Mouse (Mus musculus) layer of hippocampus, adult 2 months (tissue): ENCODE results near the gene Krtap21-1. TPM values are rescaled to one million over a fixed set of nuclear protein-coding genes. Genes with fewer than 3 reads are reported as not detected.

Experiments used
- DNase-seq, 2 experiments: peaks; one replicate each; pipeline ENCODE4 v3.0.0; 2022; ENCODE audit warnings: low spot score in 2 of 2
- H3K27ac ChIP-seq: fragments of 200-600 bp; 2 replicates; pipeline ENCODE4 v1.8.1; 2022
- H3K4me3 ChIP-seq: fragments of 200-600 bp; 2 replicates; pipeline ENCODE4 v1.8.1; 2022; ENCODE audit warnings: mild to moderate bottlenecking
- CTCF ChIP-seq: fragments of 200-600 bp; conservative IDR thresholded peaks from 2 replicates; pipeline ENCODE4 v1.8.1; 2022; ENCODE audit warnings: antibody characterized with exemption, mild to moderate bottlenecking, moderate library complexity
- long read RNA-seq, 2 experiments: library from polyadenylated mRNA; stranded (forward); transcript quantifications; one replicate each; pipeline ENCODE4 v2.0.0; 2021; ENCODE audit warnings: borderline mapping rate in 2 of 2
- total RNA-seq, 2 experiments: library from RNA; stranded (reverse); gene quantifications; 2 replicates each; pipeline ENCODE4 v1.2.3; 2021

Gene Krtap21-1
- not detected for total RNA-seq
- long read RNA-seq, experiment 1, result 0 reads
- long read RNA-seq, experiment 2, result 0 reads

DNA sequence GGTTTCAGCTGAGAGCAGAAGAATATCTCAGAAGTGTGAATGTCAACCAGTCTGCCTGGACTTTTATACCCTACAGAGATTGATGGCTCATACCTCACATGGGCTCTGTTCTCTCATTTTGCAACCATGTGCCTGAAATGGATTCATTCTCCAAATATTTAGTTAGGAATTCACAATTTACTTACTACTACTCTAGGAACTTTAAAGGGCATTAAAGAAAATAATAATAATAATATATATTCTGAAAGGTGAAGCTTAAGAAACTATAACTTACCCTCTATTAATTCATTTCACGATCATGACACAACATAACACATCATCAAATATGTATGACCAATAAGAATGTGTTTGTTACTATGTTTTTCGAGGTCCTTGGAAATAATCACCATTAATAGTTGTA lies at the start of gene Krtap21-1:
TSS of gene Krtap21-1 (minus strand) at position 101 of the 400 bp plus-strand sequence.
- H3K27ac ChIP-seq, result no peak within 1 kb of the TSS
- DNase-seq, result no peak
- TF ChIP-seq CTCF, result no peak
- no peak within 1 kb of the TSS for H3K4me3 ChIP-seq

- no peak for TF ChIP-seq CTCF
- H3K4me3 ChIP-seq, result no peak overlapping the region
- no peak for DNase-seq
- no peak overlapping the region for H3K27ac ChIP-seq
Observed at GRCm38 (mm10) chr16:89429586-89429985, 25.9 kb upstream of the Krtap21-1 start.

DNA sequence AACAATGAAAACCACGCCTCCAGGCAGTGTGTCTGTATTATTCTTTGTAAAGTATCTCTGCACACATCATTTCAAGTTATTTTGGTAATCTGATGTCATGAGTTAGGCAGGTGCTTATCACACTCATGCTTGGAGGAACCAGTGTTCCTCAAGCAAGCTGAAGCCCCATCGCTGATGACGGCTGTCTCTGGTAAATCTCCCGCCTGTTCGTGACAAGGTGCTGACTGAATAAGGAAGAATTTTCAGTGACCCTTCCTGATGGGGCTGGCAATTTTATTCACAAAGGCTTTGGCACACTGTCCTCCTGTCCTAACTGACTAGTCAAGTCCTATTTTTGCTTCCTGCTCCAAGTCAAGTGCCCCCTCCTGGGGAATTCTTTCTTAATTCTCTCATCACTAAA lies 21.6 kb upstream of the Krtap21-1 start:
- no peak overlapping the region for H3K4me3 ChIP-seq
- DNase-seq, result no peak
- H3K27ac ChIP-seq, result no peak overlapping the region
- no peak for TF ChIP-seq CTCF

DNA sequence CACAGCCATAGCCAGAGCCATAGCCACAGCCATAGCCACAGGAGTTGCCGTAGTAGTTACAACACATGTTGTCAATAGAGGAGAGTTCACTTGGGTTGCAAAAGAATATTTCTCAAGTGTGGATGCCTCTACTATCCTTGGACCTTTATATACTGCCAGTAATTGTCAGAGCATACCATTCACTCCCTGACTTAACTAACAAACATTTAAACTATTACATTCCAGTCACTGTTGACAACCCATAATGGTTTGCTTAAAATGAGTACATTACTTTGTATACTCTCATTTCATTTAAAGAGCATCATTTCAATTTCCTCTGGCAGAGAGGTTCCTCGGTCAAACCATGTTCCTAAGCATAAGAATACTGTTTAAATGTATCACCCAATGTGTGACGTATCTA lies 16.3 kb upstream of the Krtap21-1 start, which contains the start of gene Krtap6-2:
TSS of gene Krtap6-2 (minus strand) at position 101 of the 400 bp plus-strand sequence.
- H3K27ac ChIP-seq, result no peak within 1 kb of the TSS
- no peak for DNase-seq
- no peak for TF ChIP-seq CTCF
- no peak within 1 kb of the TSS for H3K4me3 ChIP-seq

DNA sequence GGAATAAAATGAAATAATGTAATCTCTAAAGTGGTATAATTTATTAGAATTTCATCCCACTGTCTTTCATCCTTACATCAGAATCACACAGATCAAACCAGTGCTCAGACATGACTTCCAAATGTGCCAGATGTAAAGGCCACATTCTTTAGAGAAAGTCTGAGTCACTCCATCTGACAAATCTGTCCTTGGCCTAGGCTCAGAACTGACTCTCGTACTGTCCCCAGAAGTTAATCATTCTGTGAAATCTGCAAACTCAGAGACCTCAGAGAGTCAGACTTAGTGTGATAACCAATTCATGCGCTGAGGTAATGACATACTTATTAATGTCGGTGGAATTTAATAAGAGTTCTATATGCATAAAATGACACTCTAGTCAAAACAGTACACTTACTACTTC lies 12.6 kb upstream of the Krtap21-1 start:
- DNase-seq, result no peak
- no peak overlapping the region for H3K27ac ChIP-seq
- no peak for TF ChIP-seq CTCF
- H3K4me3 ChIP-seq, result no peak overlapping the region

GRCm38 (mm10) chr16:89410345-89411068 lies 6.8 kb upstream of the Krtap21-1 start:
- TF ChIP-seq CTCF, result no peak
- H3K4me3 ChIP-seq, result no peak overlapping the region

DNA sequence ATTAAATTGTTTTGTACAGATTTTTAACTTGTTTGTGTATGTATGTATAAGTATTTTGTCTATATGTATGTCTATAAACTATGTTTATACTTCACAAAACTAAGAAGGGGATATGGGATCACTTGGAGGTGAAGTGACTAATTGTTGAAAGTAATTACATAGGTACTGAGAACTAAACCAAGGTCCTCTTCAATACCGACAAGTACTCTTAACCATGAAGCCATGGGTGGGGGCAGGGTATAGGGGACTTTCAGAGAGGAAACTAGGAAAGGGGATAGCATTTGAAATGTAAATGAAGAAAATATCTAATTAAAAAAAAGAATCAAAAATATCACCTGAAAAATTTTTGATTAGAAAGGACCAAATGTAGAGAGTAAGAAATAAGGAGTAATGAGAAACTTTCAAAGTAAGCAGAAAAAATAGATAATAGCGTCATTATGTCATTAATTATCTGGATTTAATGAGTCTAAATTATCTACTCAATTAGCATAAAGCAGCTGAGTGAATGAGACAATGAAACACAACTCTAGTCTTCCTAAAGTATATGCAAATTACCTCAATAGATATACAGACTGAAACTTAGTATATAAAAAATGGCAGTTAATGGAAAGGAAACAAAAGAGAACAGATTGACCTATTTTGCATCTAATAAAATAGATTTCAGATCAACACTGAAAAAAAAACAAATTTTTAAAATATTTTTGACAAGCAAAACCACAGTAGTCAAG lies 30.8 kb downstream of the Krtap21-1 start:
- DNase-seq, result no peak
- Histone ChIP-seq H3K4me3 (no peak overlapping the region), H3K27ac (no peak overlapping the region)
- no peak for TF ChIP-seq CTCF

More at GRCm38 (mm10) chr16:89410345-89411068, 6.8 kb upstream of the Krtap21-1 start:
- no peak for DNase-seq
- H3K27ac ChIP-seq, result no peak overlapping the region

Other genes with a start within 250 kb of the Krtap21-1 start
- not detected for gene Gm9789, start 245.9 kb downstream of the Krtap21-1 start, total RNA-seq
- gene Gm7735, start 234.4 kb downstream of the Krtap21-1 start, total RNA-seq, result not detected
- not detected for gene 1110057P08Rik, start 229.1 kb downstream of the Krtap21-1 start, total RNA-seq
- gene Krtap20-2, start 198.0 kb downstream of the Krtap21-1 start, total RNA-seq, result not detected
- not detected for gene Krtap6-2, start 16.2 kb upstream of the Krtap21-1 start, total RNA-seq
- gene Krtap8-1, start 84.1 kb upstream of the Krtap21-1 start, total RNA-seq, result not detected
- not detected for gene Krtap7-1, start 104.5 kb upstream of the Krtap21-1 start, total RNA-seq
- not detected for gene Krtap11-1, start 167.3 kb upstream of the Krtap21-1 start, total RNA-seq